Mouse (Mus musculus) limb, embryonic 14.5 days (tissue): ENCODE results near the gene Haus4. TPM values are rescaled to one million over a fixed set of nuclear protein-coding genes. Genes with fewer than 3 reads are reported as not detected.

Experiments
- ATAC-seq: fragments of 200-750 bp; cut with Nextera tagmentation; 2 replicates; pipeline ENCODE4 v1.8.0; 2017; ENCODE audit warnings: low read depth, moderate number of reproducible peaks, moderate TSS enrichment; ENCODE audit not compliant: low FRiP score
- DNase-seq: peaks from one replicate; pipeline ENCODE4 v3.0.0-alpha.2; 2015; ENCODE audit warnings: low spot score
- H3K27ac ChIP-seq: fragments of 300-500 bp; sonication (generic); replicated peaks from 2 replicates; pipeline ENCODE4 v1.5.1; 2014; ENCODE audit warnings: low read depth, mild to moderate bottlenecking, low read length, moderate library complexity, mixed read lengths
- H3K27me3 ChIP-seq: fragments of 300-500 bp; sonication (generic); 2 replicates; pipeline ENCODE4 v1.6.1; 2014; ENCODE audit warnings: low read length, mixed read lengths; ENCODE audit not compliant: control insufficient read depth, insufficient read depth
- H3K36me3 ChIP-seq: fragments of 300-500 bp; sonication (generic); 2 replicates; pipeline ENCODE4 v1.6.1; 2014; ENCODE audit warnings: mild to moderate bottlenecking, low read length, moderate library complexity, mixed read lengths; ENCODE audit not compliant: control insufficient read depth, insufficient read depth
- H3K4me1 ChIP-seq: fragments of 300-500 bp; sonication (generic); 2 replicates; pipeline ENCODE4 v1.6.1; 2014; ENCODE audit warnings: antibody characterized with exemption, low read length, mixed read lengths; ENCODE audit not compliant: control insufficient read depth, insufficient read depth
- H3K4me2 ChIP-seq: fragments of 300-500 bp; sonication (generic); replicated peaks from 2 replicates; pipeline ENCODE4 v1.6.1; 2014; ENCODE audit warnings: low read depth, mild to moderate bottlenecking, low read length, moderate library complexity; ENCODE audit not compliant: severe bottlenecking
- H3K4me3 ChIP-seq: fragments of 300-500 bp; sonication (generic); replicated peaks from 2 replicates; pipeline ENCODE4 v1.5.1; 2014; ENCODE audit warnings: low read length
- H3K9ac ChIP-seq: fragments of 300-500 bp; sonication (generic); 2 replicates; pipeline ENCODE4 v1.6.1; 2014; ENCODE audit warnings: mild to moderate bottlenecking, low read depth, low read length, moderate library complexity; ENCODE audit not compliant: severe bottlenecking
- H3K9me3 ChIP-seq: fragments of 300-500 bp; sonication (generic); 2 replicates; pipeline ENCODE4 v1.6.1; 2016; ENCODE audit warnings: low read length; ENCODE audit not compliant: control insufficient read depth
- POLR2A ChIP-seq: fragments of 200-500 bp; IDR thresholded peaks from 2 replicates; pipeline ENCODE4 v1.8.0; 2012; ENCODE audit warnings: inconsistent platforms, mild to moderate bottlenecking, moderate library complexity, borderline replicate concordance; ENCODE audit not compliant: insufficient read depth, insufficient read length; ENCODE audit errors: extremely low read depth
- WGBS: fragments of 180-500 bp; shearing (Covaris S2); extraction: QIAGEN DNeasy Blood & Tissue Kit; methylation state at CpG from one replicate; pipeline ENCODE4 v1.1.7; 2014; 5-methylcytosine and 5-hydroxymethylcytosine counted together
- polyA plus RNA-seq, 2 experiments: library from polyadenylated mRNA; depleted of rRNA in 1 of 2; stranded (reverse) in 1 of 2; unstranded in 1 of 2; fragments of >200 nt; fragmentation: Nextera tagmentation in 1 of 2; extraction: Ambion mirVana in 1 of 2; gene quantifications; 2 replicates each; pipeline versions ENCODE4 v1.2.1 to v1.2.3; 2012 to 2014

The Haus4 gene
- polyA plus RNA-seq, 2 experiments: 33.8 to 46.8 TPM

GRCm38 (mm10) chr14:54492345-54493131, 61.9 kb downstream of the Haus4 start:
- no peak for ATAC-seq

More at GRCm38 (mm10) chr14:54492345-54493131, 61.9 kb downstream of the Haus4 start:
- Histone ChIP-seq H3K4me2 (no peak overlapping the region), H3K4me3 (no peak overlapping the region), H3K9ac (no peak overlapping the region), H3K27ac (no peak overlapping the region), H3K4me1 (no peaks in the 10 kb centered on the region), H3K36me3 (no peaks in the 10 kb centered on the region), H3K9me3 (no peaks in the 10 kb centered on the region), H3K27me3 (no peaks in the 10 kb centered on the region)
- no peak for DNase-seq
- 65% methylated on average over 18 of the region's 18 CpGs for WGBS
- no peak for TF ChIP-seq POLR2A

Other genes starting within 250 kb of the Haus4 start
- 82.1 and 106 TPM in 2 replicates for gene Oxa1l, start 193.8 kb downstream of the Haus4 start, polyA plus RNA-seq (2012; rRNA removed)
- 49.4 and 52.7 TPM in 2 replicates for gene Oxa1l, start 193.8 kb downstream of the Haus4 start, polyA plus RNA-seq (2014; fragmentation: Nextera tagmentation; extraction: Ambion mirVana)
- 7.4 and 11.1 TPM in 2 replicates for gene Slc7a7, start 136.8 kb downstream of the Haus4 start, polyA plus RNA-seq (2012; rRNA removed)
- 4.5 and 5.6 TPM in 2 replicates for gene Slc7a7, start 136.8 kb downstream of the Haus4 start, polyA plus RNA-seq (2014; fragmentation: Nextera tagmentation; extraction: Ambion mirVana)
- 167 and 216 TPM in 2 replicates for gene Mrpl52, start 127.7 kb downstream of the Haus4 start, polyA plus RNA-seq (2012; rRNA removed)
- gene Mrpl52, start 127.7 kb downstream of the Haus4 start, polyA plus RNA-seq (2014; fragmentation: Nextera tagmentation; extraction: Ambion mirVana): 228 and 265 TPM in 2 replicates
- 385 and 418 TPM in 2 replicates for gene Mmp14, start 123.0 kb downstream of the Haus4 start, polyA plus RNA-seq (2012; rRNA removed)
- 251 and 273 TPM in 2 replicates for gene Mmp14, start 123.0 kb downstream of the Haus4 start, polyA plus RNA-seq (2014; fragmentation: Nextera tagmentation; extraction: Ambion mirVana)
- 45.7 and 55.7 TPM in 2 replicates for gene Lrp10, start 90.5 kb downstream of the Haus4 start, polyA plus RNA-seq (2012; rRNA removed)
- 40.7 and 40.9 TPM in 2 replicates for gene Lrp10, start 90.5 kb downstream of the Haus4 start, polyA plus RNA-seq (2014; fragmentation: Nextera tagmentation; extraction: Ambion mirVana)
- gene Rem2, start 78.5 kb downstream of the Haus4 start, polyA plus RNA-seq (2012; rRNA removed): 1.7 TPM in 2 replicates
- 1.4 and 2.1 TPM in 2 replicates for gene Rem2, start 78.5 kb downstream of the Haus4 start, polyA plus RNA-seq (2014; fragmentation: Nextera tagmentation; extraction: Ambion mirVana)
- 72.7 and 77.0 TPM in 2 replicates for gene Prmt5, start 37.1 kb downstream of the Haus4 start, polyA plus RNA-seq (2012; rRNA removed)
- 68.5 and 74.3 TPM in 2 replicates for gene Prmt5, start 37.1 kb downstream of the Haus4 start, polyA plus RNA-seq (2014; fragmentation: Nextera tagmentation; extraction: Ambion mirVana)
- gene Ajuba, start 22.9 kb upstream of the Haus4 start, polyA plus RNA-seq (2012; rRNA removed): 61.4 and 66.1 TPM in 2 replicates
- 18.1 and 24.2 TPM in 2 replicates for gene Ajuba, start 22.9 kb upstream of the Haus4 start, polyA plus RNA-seq (2014; fragmentation: Nextera tagmentation; extraction: Ambion mirVana)
- 13.5 and 14.0 TPM in 2 replicates for gene 4931414P19Rik, start 51.4 kb upstream of the Haus4 start, polyA plus RNA-seq (2012; rRNA removed)
- 4.4 and 7.3 TPM in 2 replicates for gene 4931414P19Rik, start 51.4 kb upstream of the Haus4 start, polyA plus RNA-seq (2014; fragmentation: Nextera tagmentation; extraction: Ambion mirVana)
- 196 and 235 TPM in 2 replicates for gene Psmb5, start 63.4 kb upstream of the Haus4 start, polyA plus RNA-seq (2012; rRNA removed)
- 357 and 375 TPM in 2 replicates for gene Psmb5, start 63.4 kb upstream of the Haus4 start, polyA plus RNA-seq (2014; fragmentation: Nextera tagmentation; extraction: Ambion mirVana)
- 0.01 and 0.09 TPM in 2 replicates for gene Psmb11, start 66.8 kb upstream of the Haus4 start, polyA plus RNA-seq (2012; rRNA removed)
- gene Psmb11, start 66.8 kb upstream of the Haus4 start, polyA plus RNA-seq (2014; fragmentation: Nextera tagmentation; extraction: Ambion mirVana): not detected in 2 replicates
- not detected in 2 replicates for gene Gm17606, start 86.3 kb upstream of the Haus4 start, polyA plus RNA-seq (2012; rRNA removed)
- gene Gm17606, start 86.3 kb upstream of the Haus4 start, polyA plus RNA-seq (2014; fragmentation: Nextera tagmentation; extraction: Ambion mirVana): not detected in 2 replicates
- gene Cdh24, start 86.7 kb upstream of the Haus4 start, polyA plus RNA-seq (2012; rRNA removed): 50.0 and 74.9 TPM in 2 replicates
- 5.7 and 6.4 TPM in 2 replicates for gene Cdh24, start 86.7 kb upstream of the Haus4 start, polyA plus RNA-seq (2014; fragmentation: Nextera tagmentation; extraction: Ambion mirVana)
- 75.3 and 82.3 TPM in 2 replicates for gene 1700123O20Rik, start 131.6 kb upstream of the Haus4 start, polyA plus RNA-seq (2012; rRNA removed)
- 86.9 and 90.2 TPM in 2 replicates for gene 1700123O20Rik, start 131.6 kb upstream of the Haus4 start, polyA plus RNA-seq (2014; fragmentation: Nextera tagmentation; extraction: Ambion mirVana)
- 280 and 297 TPM in 2 replicates for gene Acin1, start 132.3 kb upstream of the Haus4 start, polyA plus RNA-seq (2012; rRNA removed)
- gene Acin1, start 132.3 kb upstream of the Haus4 start, polyA plus RNA-seq (2014; fragmentation: Nextera tagmentation; extraction: Ambion mirVana): 99.4 and 118 TPM in 2 replicates
- 0.04 and 0.06 TPM in 2 replicates for gene Gm29776, start 144.2 kb upstream of the Haus4 start, polyA plus RNA-seq (2012; rRNA removed)
- 0.21 TPM in 1 of 2 replicates, not detected in the other for gene Gm29776, start 144.2 kb upstream of the Haus4 start, polyA plus RNA-seq (2014; fragmentation: Nextera tagmentation; extraction: Ambion mirVana)
- gene Cebpe, start 157.6 kb upstream of the Haus4 start, polyA plus RNA-seq (2012; rRNA removed): 0.23 and 0.36 TPM in 2 replicates
- 0.17 and 0.30 TPM in 2 replicates for gene Cebpe, start 157.6 kb upstream of the Haus4 start, polyA plus RNA-seq (2014; fragmentation: Nextera tagmentation; extraction: Ambion mirVana)
- gene Slc7a8, start 227.3 kb upstream of the Haus4 start, polyA plus RNA-seq (2012; rRNA removed): 5.8 and 6.9 TPM in 2 replicates
- 4.5 and 4.7 TPM in 2 replicates for gene Slc7a8, start 227.3 kb upstream of the Haus4 start, polyA plus RNA-seq (2014; fragmentation: Nextera tagmentation; extraction: Ambion mirVana)